Comparison of ENCODE assay signal across 28 mouse cellular contexts in the genomic region with DNA sequence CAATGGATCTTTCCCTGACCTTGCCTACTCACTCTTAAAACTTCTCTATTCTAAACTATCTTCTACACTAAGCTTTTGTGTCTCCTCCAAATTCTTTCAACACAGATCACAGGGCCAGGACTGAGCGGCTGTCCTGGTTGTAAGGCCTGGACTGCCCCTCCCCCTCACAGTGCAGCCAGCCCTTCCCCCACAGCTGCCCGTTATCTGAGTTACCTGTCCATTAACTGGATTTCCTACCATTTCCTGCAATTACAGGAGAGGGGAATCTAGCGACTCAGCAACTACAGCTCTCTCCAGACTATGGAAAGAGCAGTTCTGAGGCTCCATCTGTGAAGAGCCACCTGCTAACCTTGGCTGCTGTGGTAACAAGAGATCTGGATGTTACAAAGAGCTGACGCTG. TPM values are rescaled to one million over a fixed set of nuclear protein-coding genes. Genes with fewer than 3 reads are reported as not detected.
DNase-seq lines count a peak whose midpoint lies in the region; ATAC-seq and TF ChIP-seq lines count a peak whose summit lies in the region.
"Had no signal": no experiment of that assay in that cellular context is flagged by ENCODE, and none has a peak within 500 bp of the region (broad histone marks: within the 10 kb centered on the region; RNA-seq: fewer than 3 reads in every experiment).

No protein-coding gene starts in this region.

- TF ChIP-seq CTCF in gastrocnemius, adult 2 months (IDR thresholded peaks at IDR 0.05) = no peak
- no peak for TF ChIP-seq CTCF in intestine, postnatal 0 days (IDR thresholded peaks at IDR 0.05; ENCODE audit: low read depth)

- WGBS in intestine, embryonic 15.5 days = 28% methylated on average over 4 of the region's 4 CpGs
- WGBS in intestine, postnatal 0 days = 20% methylated on average over 4 of the region's 4 CpGs
- 22% methylated on average over 4 of the region's 4 CpGs for WGBS in kidney, embryonic 15.5 days
- WGBS in liver, embryonic 12.5 days (ENCODE audit: insufficient replicate concordance) = 40% methylated on average over 4 of the region's 4 CpGs

- H3K36me3 ChIP-seq in intestine, embryonic 15.5 days = peaks cover 33% of the 10 kb centered on the region
- peaks cover 41% of the 10 kb centered on the region for H3K36me3 ChIP-seq in intestine, postnatal 0 days (ENCODE audit: control insufficient read depth, insufficient read depth)
- H3K36me3 ChIP-seq in kidney, embryonic 15.5 days = peaks cover 39% of the 10 kb centered on the region
- peaks cover 42% of the 10 kb centered on the region for H3K36me3 ChIP-seq in liver, embryonic 12.5 days

- H3K4me2 ChIP-seq in intestine, embryonic 15.5 days (replicated peaks) = no peak overlapping the region
- H3K4me2 ChIP-seq in intestine, postnatal 0 days (replicated peaks; ENCODE audit: low read depth) = no peak overlapping the region
- no peak overlapping the region for H3K4me2 ChIP-seq in kidney, embryonic 15.5 days
- H3K4me2 ChIP-seq in liver, embryonic 12.5 days = no peak overlapping the region
- H3K4me2 ChIP-seq: embryonic facial prominence, embryonic 13.5 days; embryonic facial prominence, embryonic 15.5 days; forebrain, embryonic 12.5 days had no signal

- no peaks in the 10 kb centered on the region for H3K9me3 ChIP-seq in intestine, embryonic 15.5 days
- H3K9me3 ChIP-seq in intestine, postnatal 0 days (ENCODE audit: control insufficient read depth) = no peaks in the 10 kb centered on the region
- H3K9me3 ChIP-seq in kidney, embryonic 15.5 days (replicated peaks) = no peaks in the 10 kb centered on the region
- H3K9me3 ChIP-seq in liver, embryonic 12.5 days (replicated peaks) = no peaks in the 10 kb centered on the region
- H3K9me3 ChIP-seq: embryonic facial prominence, embryonic 13.5 days; embryonic facial prominence, embryonic 15.5 days; forebrain, embryonic 10.5 days; forebrain, embryonic 12.5 days had no signal

- 0 out of 2 replicates have a peak, but pooled peaks cover 3% of the 10 kb centered on the region for H3K4me1 ChIP-seq in intestine, embryonic 15.5 days (replicated peaks)
- no peaks in the 10 kb centered on the region for H3K4me1 ChIP-seq in intestine, postnatal 0 days (replicated peaks; ENCODE audit: control insufficient read depth, insufficient read depth, low read length)
- H3K4me1 ChIP-seq in kidney, embryonic 15.5 days = no peaks in the 10 kb centered on the region
- H3K4me1 ChIP-seq in liver, embryonic 12.5 days = peaks cover 33% of the 10 kb centered on the region

- no peak for DNase-seq in gastrocnemius, adult 2 months
- DNase-seq in gastrocnemius, adult 18-20 months (ENCODE audit: low spot score) = no peak
- DNase-seq in right cerebral cortex, postnatal 10 days (ENCODE audit: low spot score in 2 of 2) = no peak
- DNase-seq: adrenal gland, adult 8-10 months; adrenal gland, postnatal 14 days; adrenal gland, postnatal 36 days; B cell, adult 2 months; cerebellum, adult 11 months; cerebellum, adult 18-20 months; cerebellum, adult 8-10 months; cerebellum, adult 9-11 months; cerebellum, postnatal 14 days; cerebellum, postnatal 36 days; embryo, embryonic 11 days had no signal

- intact Hi-C loops in gastrocnemius, adult 2 months (cut with DNase I) = loop anchor here (10.0 kb wide), 1 partner anchor 1011 kb away; a partner anchor contains a TSS

- ATAC-seq in intestine, embryonic 15.5 days = peak; percentile 24
- peak; percentile 23 for ATAC-seq in intestine, postnatal 0 days
- ATAC-seq in kidney, embryonic 15.5 days (replicated peaks; ENCODE audit: low FRiP score) = no peak
- ATAC-seq in liver, embryonic 12.5 days = no peak
- ATAC-seq: CD4-positive, CD25-positive, alpha-beta regulatory T cell, adult 4 months; forebrain, embryonic 14.5 days; forebrain, embryonic 16.5 days had no signal

- H3K27me3 ChIP-seq in intestine, embryonic 15.5 days (replicated peaks) = no peaks in the 10 kb centered on the region
- no peaks in the 10 kb centered on the region for H3K27me3 ChIP-seq in intestine, postnatal 0 days (replicated peaks; ENCODE audit: control insufficient read depth, insufficient read depth, low read length)
- H3K27me3 ChIP-seq in kidney, embryonic 15.5 days = no peaks in the 10 kb centered on the region
- H3K27me3 ChIP-seq in liver, embryonic 12.5 days (replicated peaks) = no peaks in the 10 kb centered on the region; the same call in 1 of the 2 replicates
- H3K27me3 ChIP-seq: embryonic facial prominence, embryonic 13.5 days; embryonic facial prominence, embryonic 15.5 days; forebrain, embryonic 12.5 days had no signal

- peak overlapping the region; percentile 89 for H3K27ac ChIP-seq in gastrocnemius, adult 2 months
- no peak overlapping the region for H3K27ac ChIP-seq in intestine, embryonic 15.5 days
- H3K27ac ChIP-seq in intestine, postnatal 0 days (ENCODE audit: low read depth, low read length) = 0 out of 2 replicates have a peak overlapping the region, but pooled peaks have one; percentile 28
- H3K27ac ChIP-seq in kidney, embryonic 15.5 days = no peak overlapping the region
- H3K27ac ChIP-seq in liver, embryonic 12.5 days = no peak overlapping the region
- H3K27ac ChIP-seq: embryonic facial prominence, embryonic 13.5 days; embryonic facial prominence, embryonic 15.5 days; forebrain, embryonic 10.5 days; forebrain, embryonic 12.5 days had no signal

- no peak overlapping the region for H3K9ac ChIP-seq in intestine, embryonic 15.5 days
- no peak overlapping the region for H3K9ac ChIP-seq in intestine, postnatal 0 days (ENCODE audit: low read depth, low read length)
- H3K9ac ChIP-seq in kidney, embryonic 15.5 days = no peak overlapping the region
- H3K9ac ChIP-seq in liver, embryonic 12.5 days = no peak overlapping the region
- H3K9ac ChIP-seq: embryonic facial prominence, embryonic 13.5 days; embryonic facial prominence, embryonic 15.5 days; forebrain, embryonic 12.5 days had no signal

- no peak overlapping the region for H3K4me3 ChIP-seq in gastrocnemius, adult 2 months
- H3K4me3 ChIP-seq in intestine, embryonic 15.5 days (replicated peaks) = no peak overlapping the region
- H3K4me3 ChIP-seq in intestine, postnatal 0 days (ENCODE audit: low read depth, low read length) = no peak overlapping the region
- H3K4me3 ChIP-seq in kidney, embryonic 15.5 days (replicated peaks) = no peak overlapping the region
- no peak overlapping the region for H3K4me3 ChIP-seq in liver, embryonic 12.5 days
- H3K4me3 ChIP-seq: embryonic facial prominence, embryonic 13.5 days; embryonic facial prominence, embryonic 15.5 days; erythroblast, embryonic 14.5 days; forebrain, embryonic 10.5 days; forebrain, embryonic 12.5 days had no signal

RNA-seq across cellular contexts. Expression of a gene that starts 20.3 kb away (rescaled TPM):
- total RNA-seq in gastrocnemius, adult 2 months (2021) = 100 to 1,000 TPM; 155 to 159 TPM
- total RNA-seq in gastrocnemius, adult 18-20 months (2021) = 100 to 1,000 TPM; 150 to 177 TPM
- polyA plus RNA-seq in intestine, embryonic 15.5 days (2015; fragmentation: Nextera tagmentation; extraction: Ambion mirVana) = 1,488 and 1,505 TPM in 2 replicates
- 1,789 and 2,051 TPM in 2 replicates for polyA plus RNA-seq in intestine, postnatal 0 days (2015; fragmentation: Nextera tagmentation; extraction: Ambion mirVana)
- 166 and 167 TPM in 2 replicates for polyA plus RNA-seq in kidney, embryonic 15.5 days (2015; fragmentation: Nextera tagmentation; extraction: Ambion mirVana)
- 94.4 and 96.9 TPM in 2 replicates for polyA plus RNA-seq in liver, embryonic 12.5 days (2016; fragmentation: Nextera tagmentation; extraction: Ambion mirVana)

RNA-seq across cellular contexts. Expression of a gene that starts 43.5 kb away (rescaled TPM):
- not detected for total RNA-seq in gastrocnemius, adult 2 months (2021)
- not detected for total RNA-seq in gastrocnemius, adult 18-20 months (2021)
- 0.75 and 0.82 TPM in 2 replicates for polyA plus RNA-seq in intestine, embryonic 15.5 days (2015; fragmentation: Nextera tagmentation; extraction: Ambion mirVana)
- 0.57 and 0.61 TPM in 2 replicates for polyA plus RNA-seq in intestine, postnatal 0 days (2015; fragmentation: Nextera tagmentation; extraction: Ambion mirVana)
- not detected in 2 replicates for polyA plus RNA-seq in kidney, embryonic 15.5 days (2015; fragmentation: Nextera tagmentation; extraction: Ambion mirVana)
- not detected in 2 replicates for polyA plus RNA-seq in liver, embryonic 12.5 days (2016; fragmentation: Nextera tagmentation; extraction: Ambion mirVana)
- total RNA-seq: adrenal gland, adult 18-20 months; adrenal gland, adult 8-10 months; adrenal gland, postnatal 14 days; adrenal gland, postnatal 36 days had no signal
- polyA plus RNA-seq: CD4-positive, CD25-positive, alpha-beta regulatory T cell, adult 4 months; embryonic facial prominence, embryonic 11.5 days; embryonic facial prominence, embryonic 13.5 days; embryonic facial prominence, embryonic 15.5 days; erythroblast, embryonic 14.5 days; forebrain, embryonic 14.5 days had no signal

RNA-seq across cellular contexts. Expression of a gene that starts 54.5 kb away (rescaled TPM):
- total RNA-seq in gastrocnemius, adult 2 months (2021) = 10 to 100 TPM; 10.8 to 11.1 TPM
- total RNA-seq in gastrocnemius, adult 18-20 months (2021) = 10 to 100 TPM; 11.6 to 17.7 TPM
- polyA plus RNA-seq in intestine, embryonic 15.5 days (2015; fragmentation: Nextera tagmentation; extraction: Ambion mirVana) = 40.4 and 41.5 TPM in 2 replicates
- polyA plus RNA-seq in intestine, postnatal 0 days (2015; fragmentation: Nextera tagmentation; extraction: Ambion mirVana) = 52.0 and 54.5 TPM in 2 replicates
- 22.3 and 22.5 TPM in 2 replicates for polyA plus RNA-seq in kidney, embryonic 15.5 days (2015; fragmentation: Nextera tagmentation; extraction: Ambion mirVana)
- polyA plus RNA-seq in liver, embryonic 12.5 days (2016; fragmentation: Nextera tagmentation; extraction: Ambion mirVana) = 8.9 and 9.2 TPM in 2 replicates

Comparison
In these comparisons a context has a peak if more than half of its experiments do, and no peak if none do; other contexts are left out.
1. H3K27ac ChIP-seq: peak in gastrocnemius, adult 2 months (single experiment) and intestine, postnatal 0 days (single experiment); none in intestine, embryonic 15.5 days (single experiment), kidney, embryonic 15.5 days (single experiment) and liver, embryonic 12.5 days (single experiment).
2. ATAC-seq: peak in intestine, embryonic 15.5 days (single experiment) and intestine, postnatal 0 days (single experiment); none in kidney, embryonic 15.5 days (single experiment) and liver, embryonic 12.5 days (single experiment).